Mouse (Mus musculus) layer of hippocampus, postnatal 10 days (tissue): ENCODE measurements around the gene Dennd1a. TPM values are rescaled to one million over a fixed set of nuclear protein-coding genes. Genes with fewer than 3 reads are reported as not detected.
A peak's percentile ranks its signal among the peaks of the same experiment; 100 is the strongest.
"Not testable (repeated sequence)": the region's sequence is repeated elsewhere in the genome, so short reads cannot be mapped to it uniquely, and the experiment has no call there.

ENCODE experiments used
- DNase-seq, 2 experiments: peaks; one replicate each; pipeline ENCODE4 v3.0.0; 2021; ENCODE audit warnings: low spot score in 2 of 2
- total RNA-seq, 2 experiments: library from RNA; stranded (reverse); gene quantifications; 2 replicates each; pipeline ENCODE4 v1.2.3; 2021

Dennd1a gene
- total RNA-seq, 2 experiments from 2014 or later: 71.8 to 72.8 TPM

- DNase-seq: no peak
Measured at GRCm38 (mm10) chr2:37981562-37982403, 305.4 kb downstream of the Dennd1a start.

GRCm38 (mm10) chr2:37974201-37974600 is 313.0 kb downstream of the Dennd1a start:
- DNase-seq: no peak

- DNase-seq: no peak
Measured at GRCm38 (mm10) chr2:37972621-37973020, 314.6 kb downstream of the Dennd1a start.

GRCm38 (mm10) chr2:37971726-37972125 is 315.5 kb downstream of the Dennd1a start:
- DNase-seq: no peak

GRCm38 (mm10) chr2:37969713-37970485 is 317.3 kb downstream of the Dennd1a start:
- DNase-seq: no peak

GRCm38 (mm10) chr2:37964534-37964933 is 322.7 kb downstream of the Dennd1a start:
- DNase-seq: no peak

- peak; percentile 43 to 65 for DNase-seq
Measured at GRCm38 (mm10) chr2:37963362-37963761, 323.8 kb downstream of the Dennd1a start.

GRCm38 (mm10) chr2:37948424-37948823 is 338.8 kb downstream of the Dennd1a start:
- DNase-seq: no peak

- no peak for DNase-seq
Measured at GRCm38 (mm10) chr2:37945598-37946336, 341.4 kb downstream of the Dennd1a start.

- DNase-seq: no peak
Measured at GRCm38 (mm10) chr2:37942906-37943305, 344.3 kb downstream of the Dennd1a start.

GRCm38 (mm10) chr2:37941741-37942140 is 345.4 kb downstream of the Dennd1a start:
- DNase-seq: no peak

- no peak for DNase-seq
Measured at GRCm38 (mm10) chr2:37940845-37941361, 346.3 kb downstream of the Dennd1a start.

GRCm38 (mm10) chr2:37939997-37940396 is 347.2 kb downstream of the Dennd1a start:
- DNase-seq: no peak

GRCm38 (mm10) chr2:37936922-37937321 is 350.3 kb downstream of the Dennd1a start:
- DNase-seq: not testable (repeated sequence)

- no peak for DNase-seq
Measured at GRCm38 (mm10) chr2:37932240-37932639, 354.9 kb downstream of the Dennd1a start.

- DNase-seq: no peak
Measured at GRCm38 (mm10) chr2:37931018-37931930, 355.9 kb downstream of the Dennd1a start.

GRCm38 (mm10) chr2:37926133-37926503 is 361.1 kb downstream of the Dennd1a start:
- no peak for DNase-seq

- DNase-seq: peak; percentile 72 to 77
Measured at GRCm38 (mm10) chr2:37925413-37926132, 361.6 kb downstream of the Dennd1a start.

GRCm38 (mm10) chr2:37908721-37909506 is 378.3 kb downstream of the Dennd1a start:
- DNase-seq: no peak
